Mouse (Mus musculus): ENCODE results near the gene Psmc3ip.

DNA sequence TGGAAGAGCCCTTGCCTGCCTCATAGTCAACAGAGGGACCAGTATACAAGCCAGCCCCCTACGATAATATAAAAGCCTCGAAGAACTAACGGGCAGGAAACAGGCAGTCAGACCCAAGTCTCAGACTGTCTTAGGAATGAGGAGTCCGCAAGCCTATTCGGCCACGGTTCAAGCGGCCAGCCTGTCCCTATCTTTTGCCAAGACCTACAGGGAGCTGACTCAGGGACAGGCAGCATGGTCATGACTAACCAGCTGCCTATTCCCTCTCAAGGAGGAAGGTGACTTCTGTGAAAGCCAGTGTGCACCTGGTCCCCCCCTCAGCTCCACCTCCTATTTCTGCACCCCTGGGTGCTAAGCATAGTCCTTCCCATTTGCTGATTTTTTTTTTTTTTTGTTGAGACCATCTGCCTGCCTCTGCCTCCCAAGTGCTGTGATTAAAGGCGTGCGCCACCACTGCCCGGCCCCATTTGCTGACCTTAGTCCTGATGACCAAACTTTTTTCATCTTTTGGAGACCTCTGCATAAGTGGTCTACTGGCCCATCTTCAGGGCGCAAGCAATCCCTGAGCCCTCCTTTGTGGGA is 33.9 kb upstream of the Psmc3ip start:
- TF ChIP-seq CTCF (IDR thresholded peaks at IDR 0.05; ENCODE audit: low read depth) = no peak
- no peak for TF ChIP-seq EP300 (optimal IDR thresholded peaks at IDR 0.05)

Data from stomach, postnatal 0 days (tissue).